Mouse (Mus musculus) heart, adult 2 months (tissue): Measurements from ENCODE around the gene Ntn1.

Experiments used
- EP300 ChIP-seq: fragments of 200-500 bp; IDR thresholded peaks from 2 replicates; pipeline ENCODE4 v1.6.1; 2011; ENCODE audit warnings: low read depth, low read length, control low read depth; ENCODE audit not compliant: insufficient read depth
- POLR2A ChIP-seq: fragments of 200-500 bp; IDR thresholded peaks from 2 replicates; pipeline ENCODE4 v1.6.1; 2011; ENCODE audit warnings: mild to moderate bottlenecking, low read depth, low read length, control low read depth; ENCODE audit not compliant: insufficient read depth

DNA sequence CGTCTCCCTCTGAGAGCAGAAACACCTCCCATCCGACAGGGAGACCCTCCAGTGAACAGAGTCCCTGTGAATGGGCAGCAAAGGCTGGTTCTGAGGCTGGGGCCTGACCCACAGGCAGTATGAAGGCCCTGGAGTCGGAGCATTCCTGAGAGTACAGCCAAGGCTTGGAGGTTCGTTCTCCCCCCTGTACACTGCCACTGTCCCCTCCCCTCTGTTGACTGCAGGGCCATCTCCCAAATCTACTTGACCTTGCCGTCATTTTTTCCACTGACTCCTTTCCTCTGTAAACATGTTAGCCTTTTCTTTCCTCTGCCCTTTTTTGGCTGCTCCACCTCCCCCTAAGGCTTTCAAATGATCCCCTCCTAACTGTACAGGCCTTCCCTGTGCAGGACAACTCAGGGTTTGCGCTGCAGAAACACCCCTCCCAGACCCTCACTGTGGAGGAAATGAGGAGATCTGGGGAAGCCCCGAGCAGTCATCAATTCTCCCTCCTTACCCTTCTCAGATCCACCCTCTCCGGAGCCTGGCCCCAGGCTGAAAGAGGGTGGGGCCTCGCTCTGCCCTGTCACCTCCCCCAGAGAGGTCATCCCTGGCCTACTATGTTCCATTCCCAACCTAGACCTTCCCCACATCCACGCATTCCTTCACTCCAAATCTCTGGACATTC lies 114.3 kb downstream of the Ntn1 start:
- peak; percentile 76 for TF ChIP-seq EP300
- no peak for TF ChIP-seq POLR2A
